Mouse (Mus musculus): Measurements from ENCODE around the gene Rangap1.

The Rangap1 gene

GRCm38 (mm10) chr15:81693967-81694881 lies 51.1 kb downstream of the Rangap1 start:
- ChIA-PET POLR2A (interaction anchor here (0.5 to 9.9 kb wide), 114 partner anchors 8 to 1459 kb away, joined by 3 to 107 read pairs (median 4); partner anchors contain the start of genes L3mbtl2 (in 4 of the 4), Rbx1 (in 4 of the 4), Ep300 (in 3 of the 4) and Rangap1 (in 2 of the 4)), CTCF (interaction anchor here (0.5 to 3.6 kb wide), 72 partner anchors 9 to 322 kb away, joined by 3 to 28 read pairs (median 4); partner anchors contain the start of genes Rbx1 (in 2 of the 4), Ep300 (in 1 of the 4), L3mbtl2 (in 1 of the 4) and Rangap1 (in 1 of the 4))

GRCm38 (mm10) chr15:81693366-81693966 lies 51.9 kb downstream of the Rangap1 start:
- POLR2A ChIA-PET = interaction anchor here (0.5 to 9.9 kb wide), 105 partner anchors 9 to 1439 kb away, joined by 3 to 107 read pairs (median 4); partner anchors contain the start of genes L3mbtl2 (in 4 of the 4), Rbx1 (in 4 of the 4), Ep300 (in 3 of the 4) and Rangap1 (in 2 of the 4)
- CTCF ChIA-PET = interaction anchor here (0.5 to 3.6 kb wide), 71 partner anchors 8 to 558 kb away, joined by 3 to 28 read pairs (median 4); partner anchors contain the start of genes Rbx1 (in 2 of the 4), Ep300 (in 1 of the 4), L3mbtl2 (in 1 of the 4) and Rangap1 (in 1 of the 4)

- CTCF ChIA-PET = interaction anchor here in 3 of 4 experiments (0.8 to 1.5 kb wide), 5 partner anchors 13 to 232 kb away, joined by 3 to 11 read pairs (median 3); no protein-coding TSS in a partner anchor
- POLR2A ChIA-PET = interaction anchor here in 3 of 4 experiments (0.5 to 2.5 kb wide), 19 partner anchors 10 to 324 kb away, joined by 3 to 12 read pairs (median 4); partner anchors contain the start of genes Rbx1 (in 2 of the 3), Ep300 (in 1 of the 3) and L3mbtl2 (in 1 of the 3)
These were observed 65.0 kb downstream of the Rangap1 start for GRCm38 (mm10) chr15:81680301-81680805.

- CTCF ChIA-PET = no interaction called here
- POLR2A ChIA-PET = interaction anchor here in 1 of 4 experiments (1.9 kb wide), 1 partner anchor 16 kb away, joined by 4 read pairs; no protein-coding TSS in a partner anchor
These were observed 68.7 kb downstream of the Rangap1 start for GRCm38 (mm10) chr15:81676637-81677036.

GRCm38 (mm10) chr15:81670231-81670640 lies 75.1 kb downstream of the Rangap1 start:
- CTCF ChIA-PET = interaction anchor here (0.6 to 3.3 kb wide), 15 partner anchors 9 to 1510 kb away, joined by 3 to 15 read pairs (median 3); no protein-coding TSS in a partner anchor
- POLR2A ChIA-PET = interaction anchor here (0.5 to 10.4 kb wide), 14 partner anchors 10 to 1545 kb away, joined by 3 to 107 read pairs (median 4); partner anchors contain the start of genes Chadl (in 1 of the 4), Ep300 (in 1 of the 4) and Rbx1 (in 1 of the 4)

- ChIA-PET POLR2A (interaction anchor here (0.6 to 10.4 kb wide), 14 partner anchors 9 to 293 kb away, joined by 3 to 107 read pairs (median 4); partner anchors contain the start of genes Chadl (in 1 of the 4), Pmm1 (in 1 of the 4) and Rbx1 (in 1 of the 4)), CTCF (interaction anchor here (0.6 to 1.9 kb wide), 10 partner anchors 12 to 297 kb away, joined by 3 to 10 read pairs (median 4); partner anchors contain the start of gene Ep300 (in 1 of the 4))
These were observed 78.4 kb downstream of the Rangap1 start for GRCm38 (mm10) chr15:81666957-81667356.

- POLR2A ChIA-PET = interaction anchor here (0.6 to 10.4 kb wide), 52 partner anchors 9 to 1456 kb away, joined by 3 to 107 read pairs (median 4); partner anchors contain the start of genes Rbx1 (in 2 of the 4), St13 (in 2 of the 4), Xpnpep3 (in 2 of the 4) and Aco2 (in 1 of the 4)
- CTCF ChIA-PET = interaction anchor here in 2 of 4 experiments (0.7 to 3.3 kb wide), 7 partner anchors 15 to 1281 kb away, joined by 3 to 19 read pairs (median 5); partner anchors contain the start of gene Rbx1 (in 1 of the 2)
These were observed 81.4 kb downstream of the Rangap1 start, which contains the start of gene L3mbtl2 for GRCm38 (mm10) chr15:81663697-81664561. Gene L3mbtl2, plus strand, starts transcription at chr15:81663889.

GRCm38 (mm10) chr15:81663281-81663680 lies 82.0 kb downstream of the Rangap1 start:
- POLR2A ChIA-PET = interaction anchor here (0.6 to 10.4 kb wide), 42 partner anchors 8 to 1456 kb away, joined by 3 to 107 read pairs (median 4); partner anchors contain the start of genes Rbx1 (in 2 of the 4), St13 (in 2 of the 4), Xpnpep3 (in 2 of the 4) and Aco2 (in 1 of the 4)

GRCm38 (mm10) chr15:81661701-81662100 lies 83.6 kb downstream of the Rangap1 start:
- POLR2A ChIA-PET = interaction anchor here in 3 of 4 experiments (0.6 to 10.4 kb wide), 19 partner anchors 9 to 262 kb away, joined by 3 to 107 read pairs (median 4); partner anchors contain the start of genes Rbx1 (in 2 of the 3), Chadl (in 1 of the 3), Ep300 (in 1 of the 3) and St13 (in 1 of the 3)
- CTCF ChIA-PET = interaction anchor here in 1 of 4 experiments (0.9 to 1.4 kb wide), 4 partner anchors 8 to 213 kb away, joined by 3 to 4 read pairs (median 4); no protein-coding TSS in a partner anchor

More at GRCm38 (mm10) chr15:81663281-81663680, 82.0 kb downstream of the Rangap1 start:
- CTCF ChIA-PET = interaction anchor here in 2 of 4 experiments (0.6 to 3.3 kb wide), 5 partner anchors 11 to 1281 kb away, joined by 5 to 19 read pairs (median 12); partner anchors contain the start of gene Rbx1 (in 1 of the 2)
